Mouse (Mus musculus): ENCODE data around the gene Mapk8ip1.

DNA sequence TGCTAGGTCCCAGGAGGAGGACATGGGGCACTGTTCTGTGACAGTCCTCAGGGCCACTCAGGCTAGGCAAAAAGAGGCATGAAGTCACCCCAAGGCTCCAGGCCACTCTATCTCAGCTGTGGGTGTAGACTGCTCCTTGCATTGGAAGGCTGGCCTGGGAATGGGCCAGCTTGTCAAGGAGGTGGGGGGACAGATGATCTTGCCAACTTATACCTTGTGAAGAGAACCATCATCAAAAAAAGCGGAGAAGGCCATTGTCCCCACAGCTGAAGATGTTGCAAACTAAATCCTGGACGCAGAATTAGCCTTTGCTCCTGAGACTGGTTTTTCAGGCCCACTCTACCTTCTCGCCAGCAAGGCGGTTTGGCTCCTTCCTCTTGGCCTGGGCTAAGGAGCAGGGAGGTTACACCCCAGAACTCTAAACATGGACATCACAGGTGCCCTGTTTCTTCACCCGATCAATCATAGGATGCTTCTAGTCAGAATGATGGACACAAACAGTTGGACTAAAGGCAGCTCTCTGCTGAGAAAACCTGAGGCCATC, 2.8 kb upstream of the Mapk8ip1 start:
- TF ChIP-seq POLR2A (IDR thresholded peaks at IDR 0.05; ENCODE audit: borderline replicate concordance, control insufficient read depth, low read depth, low read length) (no peak), CTCF (IDR thresholded peaks at IDR 0.05; ENCODE audit: control insufficient read depth, insufficient read depth, low read length) (no peak)

Measured in bone marrow, adult 2 months (tissue).